Mouse (Mus musculus) Muller cell, postnatal 12 days (primary cell): ENCODE data around the gene Pnpla8.
A peak's percentile ranks its signal among the peaks of the same experiment; 100 is the strongest.

Experiments used
- DNase-seq: peaks from one replicate; pipeline ENCODE4 v3.0.0-alpha.2; 2015; ENCODE audit errors: inconsistent ontology term

Pnpla8 gene

DNA sequence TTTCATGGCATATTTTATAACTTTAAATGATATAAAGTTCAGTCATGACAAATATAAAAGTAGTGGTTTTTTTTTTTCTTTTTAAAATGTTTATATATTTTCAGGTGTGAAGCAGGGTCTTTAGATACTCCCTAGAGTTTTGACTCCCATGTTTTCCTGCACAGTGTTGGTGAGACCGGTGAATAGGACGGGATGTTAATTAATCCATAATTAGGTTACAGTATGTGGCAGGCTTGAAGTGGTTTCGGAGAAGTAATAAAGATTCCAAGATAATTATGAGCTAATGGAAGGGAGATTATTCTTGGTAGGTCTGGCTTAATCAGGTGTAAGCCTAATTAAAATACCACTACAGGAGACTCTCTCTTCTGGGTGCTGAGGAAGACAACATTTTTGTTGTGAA, 125.0 kb downstream of the Pnpla8 start:
- peak; percentile 71 for DNase-seq

DNA sequence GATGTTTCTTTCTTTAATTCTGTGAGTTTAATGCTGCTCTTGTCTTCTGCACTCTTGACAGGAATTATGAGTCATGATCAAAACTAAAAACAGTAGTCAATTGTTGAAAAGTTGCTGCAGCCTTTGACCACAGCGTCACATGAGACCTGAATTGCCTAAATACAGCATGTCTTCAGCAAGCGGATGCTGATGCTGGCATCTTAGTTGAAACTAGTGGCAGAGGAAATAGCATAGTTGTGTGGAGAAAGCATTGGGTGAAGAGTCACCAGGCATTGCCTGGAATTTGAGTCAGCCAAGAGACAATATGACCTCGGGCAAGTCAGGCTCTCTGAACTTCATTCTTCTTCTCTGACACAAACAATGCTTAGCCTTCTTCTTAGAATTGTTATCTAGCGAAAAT, 133.9 kb downstream of the Pnpla8 start:
- peak; percentile 81 for DNase-seq

GRCm38 (mm10) chr12:44357460-44357859, 136.3 kb downstream of the Pnpla8 start:
- DNase-seq = no peak

DNA sequence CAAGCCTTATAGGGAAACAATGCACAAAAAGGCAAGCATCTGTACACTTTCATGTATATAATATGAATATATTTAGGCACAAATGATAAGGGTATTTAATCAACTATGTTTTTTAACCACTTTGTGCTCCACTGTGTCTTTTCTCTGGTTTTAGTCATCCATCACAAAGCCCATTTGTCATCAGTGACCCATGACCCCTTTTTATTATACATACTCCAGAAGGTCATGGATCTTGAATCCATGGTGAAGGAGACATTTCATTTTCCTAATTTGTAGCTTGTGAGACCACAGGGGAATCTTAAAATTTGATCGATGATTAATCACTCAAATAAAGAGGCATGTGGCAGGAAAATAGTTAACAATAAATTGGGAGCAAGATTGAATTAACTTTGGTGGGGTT, 136.7 kb downstream of the Pnpla8 start:
- DNase-seq = no peak

DNA sequence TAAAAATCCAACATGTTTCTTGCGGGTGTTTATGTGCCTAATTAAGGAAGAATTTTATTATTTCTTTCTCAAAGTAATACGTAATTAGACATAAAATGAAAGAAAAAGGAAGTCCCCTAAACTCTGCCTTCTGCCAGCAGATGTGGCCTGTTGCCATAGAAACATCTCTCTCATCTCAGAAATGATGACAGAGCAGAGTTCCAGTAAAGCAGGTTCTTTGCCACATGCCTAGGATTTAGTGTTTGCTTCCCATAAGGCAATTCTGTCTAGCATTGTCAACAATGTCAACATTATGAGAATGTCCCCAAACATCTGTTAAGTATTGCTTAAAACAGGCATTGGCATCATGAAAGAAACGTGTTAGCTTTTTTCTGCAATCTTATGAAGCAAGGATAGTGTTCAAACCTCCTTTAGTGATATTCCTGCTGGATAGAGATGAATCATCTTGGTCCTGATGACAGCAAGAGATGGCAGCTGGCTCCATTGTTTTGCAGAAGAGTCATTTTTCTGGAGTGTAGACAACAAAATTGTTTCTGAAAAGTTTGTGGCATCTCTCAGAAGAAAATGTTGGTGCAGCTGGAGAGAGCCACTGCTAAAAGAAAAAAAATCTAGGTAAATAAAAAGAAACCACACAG, 150.0 kb downstream of the Pnpla8 start:
- DNase-seq = peak; percentile 94
